Mouse (Mus musculus): ENCODE measurements around the gene Tfrc.

DNA sequence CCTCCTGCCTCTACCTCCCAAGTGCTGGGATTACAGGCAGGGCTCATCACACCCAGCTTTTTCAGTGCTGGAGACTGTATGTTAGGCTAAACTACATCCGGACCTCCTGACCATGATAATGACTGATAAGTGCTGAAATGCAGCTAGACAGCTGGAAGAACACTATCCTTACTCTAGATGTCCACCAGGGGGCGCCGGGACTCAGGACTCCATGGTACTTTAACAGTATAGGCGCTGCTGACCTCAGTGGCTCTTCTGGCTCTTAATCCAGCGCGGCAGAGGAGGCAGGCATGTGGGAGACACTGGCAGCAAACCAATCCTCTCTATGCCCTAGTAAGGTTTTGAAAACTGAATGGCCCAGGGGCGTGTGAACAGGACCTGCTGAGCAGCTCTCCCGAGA is 29.8 kb downstream of the Tfrc start:
- TF ChIP-seq POLR2A (IDR thresholded peaks at IDR 0.05; ENCODE audit: extremely low read depth, insufficient read depth, low read length), result no peak
- peak; percentile 74 for TF ChIP-seq CTCF (IDR thresholded peaks at IDR 0.05; ENCODE audit: low read depth, low read length)
